In genomic region chr6:121527281-121527680, GRCm38 (mm10) we compare ENCODE assay signal across 29 mouse cellular contexts. TPM values are rescaled to one million over a fixed set of nuclear protein-coding genes. Genes with fewer than 3 reads are reported as not detected.
"Had no signal": no experiment of that assay in that cellular context is flagged by ENCODE, and none has a peak within 500 bp of the region (broad histone marks: within the 10 kb centered on the region; RNA-seq: fewer than 3 reads in every experiment).

No protein-coding gene starts in this region.

- H3K9ac ChIP-seq: heart, embryonic 12.5 days; hindbrain, embryonic 12.5 days; hindbrain, embryonic 14.5 days; intestine, embryonic 15.5 days; limb, embryonic 13.5 days; limb, embryonic 15.5 days; liver, embryonic 12.5 days; liver, embryonic 14.5 days had no signal

- ATAC-seq: hindbrain, embryonic 16.5 days; inflammation-experienced regulatory T-cells, adult 6 months; intestine, embryonic 15.5 days; intestine, postnatal 0 days; liver, embryonic 12.5 days had no signal

- H3K9me3 ChIP-seq: heart, embryonic 12.5 days; hindbrain, embryonic 10.5 days; hindbrain, embryonic 12.5 days; intestine, embryonic 15.5 days; limb, embryonic 13.5 days; limb, embryonic 15.5 days; liver, embryonic 12.5 days had no signal

- H3K27ac ChIP-seq: gastrocnemius, adult 2 months; heart, adult 2 months; hindbrain, embryonic 10.5 days; hindbrain, embryonic 12.5 days; hindbrain, embryonic 14.5 days; intestine, embryonic 15.5 days; left cerebral cortex, adult 2 months; limb, embryonic 13.5 days; limb, embryonic 15.5 days; liver, embryonic 12.5 days; liver, embryonic 14.5 days had no signal

- H3K4me1 ChIP-seq: intestine, embryonic 15.5 days; limb, embryonic 13.5 days; limb, embryonic 15.5 days; liver, embryonic 12.5 days had no signal

- H3K4me2 ChIP-seq: heart, embryonic 12.5 days; hindbrain, embryonic 12.5 days; hindbrain, embryonic 14.5 days; intestine, embryonic 15.5 days; limb, embryonic 13.5 days; limb, embryonic 15.5 days; liver, embryonic 12.5 days had no signal

- H3K27me3 ChIP-seq: intestine, embryonic 15.5 days; limb, embryonic 13.5 days; limb, embryonic 15.5 days; liver, embryonic 12.5 days had no signal

- DNase-seq: gastrocnemius, adult 2 months; gastrocnemius, postnatal 10 days; gastrocnemius, postnatal 25 days; heart, postnatal 10 days; heart, postnatal 4 days; kidney, adult 18-20 months; kidney, adult 8-10 months; kidney, postnatal 10 days; kidney, postnatal 25 days; kidney, postnatal 4 days; layer of hippocampus, adult 9-11 months had no signal

- H3K36me3 ChIP-seq: heart, embryonic 12.5 days; hindbrain, embryonic 10.5 days; hindbrain, embryonic 12.5 days; intestine, embryonic 15.5 days; limb, embryonic 13.5 days; limb, embryonic 15.5 days; liver, embryonic 12.5 days had no signal

- H3K4me3 ChIP-seq: gastrocnemius, adult 2 months; heart, adult 2 months; heart, embryonic 12.5 days; hindbrain, embryonic 10.5 days; hindbrain, embryonic 12.5 days; intestine, embryonic 15.5 days; left cerebral cortex, adult 2 months; limb, embryonic 13.5 days; limb, embryonic 15.5 days; liver, embryonic 12.5 days had no signal

RNA-seq across cellular contexts. Expression of gene Iqsec3, which starts 53.8 kb away (rescaled TPM):
- total RNA-seq: granulocyte monocyte progenitor cell, adult 5-6 weeks; liver, adult 2 months had no signal
- polyA plus RNA-seq: heart, embryonic 12.5 days; heart, embryonic 14.5 days; heart, embryonic 16.5 days; inflammation-experienced regulatory T-cells, adult 6 months; liver, adult 2 months; liver, embryonic 12.5 days had no signal
